Mouse (Mus musculus) midbrain, embryonic 12.5 days (tissue): ENCODE measurements around the gene Hmg20a. TPM values are rescaled to one million over a fixed set of nuclear protein-coding genes. Genes with fewer than 3 reads are reported as not detected.

Experiments
- ATAC-seq: fragments of 200-750 bp; cut with Nextera tagmentation; 2 replicates; pipeline ENCODE4 v1.8.0; 2017; ENCODE audit warnings: low read depth, moderate TSS enrichment, moderate library complexity; ENCODE audit not compliant: low FRiP score
- H3K27ac ChIP-seq: fragments of 300-500 bp; sonication (generic); replicated peaks from 2 replicates; pipeline ENCODE4 v1.5.1; 2016; ENCODE audit warnings: mild to moderate bottlenecking
- H3K27me3 ChIP-seq: fragments of 300-500 bp; sonication (generic); 2 replicates; pipeline ENCODE4 v1.6.1; 2016; ENCODE audit warnings: mild to moderate bottlenecking
- H3K36me3 ChIP-seq: fragments of 300-500 bp; sonication (generic); 2 replicates; pipeline ENCODE4 v1.6.1; 2016
- H3K4me1 ChIP-seq: fragments of 300-500 bp; sonication (generic); 2 replicates; pipeline ENCODE4 v1.6.1; 2016
- H3K4me2 ChIP-seq: fragments of 300-500 bp; sonication (generic); replicated peaks from 2 replicates; pipeline ENCODE4 v1.6.1; 2016; ENCODE audit warnings: mild to moderate bottlenecking, moderate library complexity
- H3K4me3 ChIP-seq: fragments of 300-500 bp; sonication (generic); 2 replicates; pipeline ENCODE4 v1.5.1; 2016; ENCODE audit warnings: mild to moderate bottlenecking
- H3K9ac ChIP-seq: fragments of 300-500 bp; sonication (generic); replicated peaks from 2 replicates; pipeline ENCODE4 v1.6.1; 2016; ENCODE audit warnings: mild to moderate bottlenecking, moderate library complexity
- H3K9me3 ChIP-seq: fragments of 300-500 bp; sonication (generic); 2 replicates; pipeline ENCODE4 v1.6.1; 2016; ENCODE audit warnings: mild to moderate bottlenecking
- WGBS: fragments of 180-500 bp; shearing (Covaris S2); methylation state at CpG from one replicate; pipeline ENCODE4 v1.1.7; 2016; 5-methylcytosine and 5-hydroxymethylcytosine counted together
- polyA plus RNA-seq: library from polyadenylated mRNA; unstranded; fragments of >200 nt; fragmentation: Nextera tagmentation; extraction: Ambion mirVana; gene quantifications from 2 replicates; pipeline ENCODE4 v1.2.1, GENCODE M21; 2016

Hmg20a gene
- polyA plus RNA-seq, 1 experiment from 2014 or later: 85.8 TPM

GRCm38 (mm10) chr9:56453038-56453815, 34.8 kb downstream of the Hmg20a start:
- H3K27me3 ChIP-seq: no peaks in the 10 kb centered on the region
- no peak overlapping the region for H3K27ac ChIP-seq
- no peaks in the 10 kb centered on the region for H3K4me1 ChIP-seq
- no peaks in the 10 kb centered on the region for H3K9me3 ChIP-seq
- H3K4me2 ChIP-seq: no peak overlapping the region
- H3K36me3 ChIP-seq: 0 out of 2 replicates have a peak, but pooled peaks cover 4% of the 10 kb centered on the region
- ATAC-seq: no peak
- no peak overlapping the region for H3K4me3 ChIP-seq
- no peak overlapping the region for H3K9ac ChIP-seq
- 94% methylated on average over 2 of the region's 2 CpGs for WGBS

- no peak overlapping the region for H3K27ac ChIP-seq
- H3K4me3 ChIP-seq: no peak overlapping the region
- ATAC-seq: no peak
- 88% methylated on average over 3 of the region's 3 CpGs for WGBS
- 0 out of 2 replicates have a peak, but pooled peaks cover 4% of the 10 kb centered on the region for H3K36me3 ChIP-seq
- H3K9me3 ChIP-seq: no peaks in the 10 kb centered on the region
- no peaks in the 10 kb centered on the region for H3K4me1 ChIP-seq
- H3K9ac ChIP-seq: no peak overlapping the region
- no peaks in the 10 kb centered on the region for H3K27me3 ChIP-seq
- no peak overlapping the region for H3K4me2 ChIP-seq
Observed at GRCm38 (mm10) chr9:56456426-56456825, 38.0 kb downstream of the Hmg20a start.

- H3K9ac ChIP-seq: no peak overlapping the region
- H3K36me3 ChIP-seq: no peaks in the 10 kb centered on the region
- H3K27me3 ChIP-seq: no peaks in the 10 kb centered on the region
- H3K4me1 ChIP-seq: peaks cover 15% of the 10 kb centered on the region
- H3K4me2 ChIP-seq: no peak overlapping the region
- ATAC-seq: no peak
- no peak overlapping the region for H3K27ac ChIP-seq
- 83% methylated on average over 5 of the region's 5 CpGs for WGBS
- H3K9me3 ChIP-seq: no peaks in the 10 kb centered on the region
- no peak overlapping the region for H3K4me3 ChIP-seq
Observed at GRCm38 (mm10) chr9:56460987-56461386, 42.6 kb downstream of the Hmg20a start.

GRCm38 (mm10) chr9:56462606-56463005, 44.2 kb downstream of the Hmg20a start:
- Histone ChIP-seq H3K4me3 (no peak overlapping the region), H3K4me2 (no peak overlapping the region), H3K9me3 (no peaks in the 10 kb centered on the region), H3K27ac (no peak overlapping the region), H3K36me3 (peaks cover 4% of the 10 kb centered on the region; the same call in 1 of the 2 replicates), H3K4me1 (peaks cover 15% of the 10 kb centered on the region), H3K27me3 (no peaks in the 10 kb centered on the region), H3K9ac (no peak overlapping the region)
- ATAC-seq: no peak
- WGBS: 83% methylated on average over 1 of the region's 1 CpGs

GRCm38 (mm10) chr9:56463046-56463445, 44.6 kb downstream of the Hmg20a start:
- peaks cover 8% of the 10 kb centered on the region; the same call in 1 of the 2 replicates for H3K36me3 ChIP-seq
- H3K9ac ChIP-seq: no peak overlapping the region
- no peaks in the 10 kb centered on the region for H3K27me3 ChIP-seq
- H3K4me2 ChIP-seq: no peak overlapping the region
- 99% methylated on average over 2 of the region's 2 CpGs for WGBS
- ATAC-seq: no peak
- H3K4me3 ChIP-seq: no peak overlapping the region
- H3K4me1 ChIP-seq: peaks cover 15% of the 10 kb centered on the region
- no peaks in the 10 kb centered on the region for H3K9me3 ChIP-seq
- no peak overlapping the region for H3K27ac ChIP-seq

GRCm38 (mm10) chr9:56463686-56464515, 45.5 kb downstream of the Hmg20a start:
- 71% methylated on average over 4 of the region's 4 CpGs for WGBS
- H3K36me3 ChIP-seq: peaks cover 15% of the 10 kb centered on the region; the same call in 1 of the 2 replicates
- no peaks in the 10 kb centered on the region for H3K27me3 ChIP-seq
- no peak overlapping the region for H3K9ac ChIP-seq
- peaks cover 15% of the 10 kb centered on the region for H3K4me1 ChIP-seq
- H3K4me2 ChIP-seq: no peak overlapping the region
- H3K4me3 ChIP-seq: no peak overlapping the region
- ATAC-seq: no peak
- H3K27ac ChIP-seq: no peak overlapping the region
- H3K9me3 ChIP-seq: no peaks in the 10 kb centered on the region

GRCm38 (mm10) chr9:56464863-56465654, 46.6 kb downstream of the Hmg20a start:
- H3K4me3 ChIP-seq: no peak overlapping the region
- no peaks in the 10 kb centered on the region for H3K27me3 ChIP-seq
- H3K9me3 ChIP-seq: no peaks in the 10 kb centered on the region
- WGBS: 28% methylated on average over 23 of the region's 23 CpGs
- H3K9ac ChIP-seq: no peak overlapping the region
- peak overlapping the region; percentile 18 for H3K4me2 ChIP-seq
- ATAC-seq: 0 out of 2 replicates have a peak, but pooled peaks have one; percentile 27
- H3K27ac ChIP-seq: peak overlapping the region; percentile 52; the same call in 1 of the 2 replicates
- H3K36me3 ChIP-seq: peaks cover 15% of the 10 kb centered on the region; the same call in 1 of the 2 replicates
- H3K4me1 ChIP-seq: peaks cover 15% of the 10 kb centered on the region

GRCm38 (mm10) chr9:56466251-56466650, 47.8 kb downstream of the Hmg20a start:
- H3K9me3 ChIP-seq: no peaks in the 10 kb centered on the region
- H3K36me3 ChIP-seq: peaks cover 15% of the 10 kb centered on the region; the same call in 1 of the 2 replicates
- WGBS: 96% methylated on average over 4 of the region's 4 CpGs
- ATAC-seq: no peak
- no peak overlapping the region for H3K9ac ChIP-seq
- no peak overlapping the region for H3K27ac ChIP-seq
- H3K27me3 ChIP-seq: no peaks in the 10 kb centered on the region
- H3K4me2 ChIP-seq: no peak overlapping the region
- H3K4me3 ChIP-seq: no peak overlapping the region
- H3K4me1 ChIP-seq: peaks cover 15% of the 10 kb centered on the region

GRCm38 (mm10) chr9:56469656-56470055, 51.2 kb downstream of the Hmg20a start:
- ATAC-seq: no peak
- Histone ChIP-seq H3K4me3 (no peak overlapping the region), H3K4me2 (no peak overlapping the region), H3K27ac (no peak overlapping the region), H3K36me3 (peaks cover 38% of the 10 kb centered on the region), H3K4me1 (peaks cover 9% of the 10 kb centered on the region), H3K9ac (no peak overlapping the region), H3K9me3 (no peaks in the 10 kb centered on the region), H3K27me3 (no peaks in the 10 kb centered on the region)
- 51% methylated on average over 2 of the region's 2 CpGs for WGBS

GRCm38 (mm10) chr9:56470291-56470690, 51.9 kb downstream of the Hmg20a start:
- Histone ChIP-seq H3K9me3 (no peaks in the 10 kb centered on the region), H3K4me2 (no peak overlapping the region), H3K27me3 (no peaks in the 10 kb centered on the region), H3K36me3 (peaks cover 45% of the 10 kb centered on the region), H3K4me1 (peaks cover 3% of the 10 kb centered on the region), H3K27ac (no peak overlapping the region), H3K4me3 (no peak overlapping the region), H3K9ac (no peak overlapping the region)
- WGBS: 30% methylated on average over 7 of the region's 7 CpGs
- ATAC-seq: no peak

GRCm38 (mm10) chr9:56478975-56479647, 60.7 kb downstream of the Hmg20a start:
- H3K27me3 ChIP-seq: no peaks in the 10 kb centered on the region
- H3K36me3 ChIP-seq: peaks cover 33% of the 10 kb centered on the region
- no peaks in the 10 kb centered on the region for H3K9me3 ChIP-seq
- no peak for ATAC-seq
- no peak overlapping the region for H3K4me2 ChIP-seq
- no peak overlapping the region for H3K27ac ChIP-seq
- H3K4me3 ChIP-seq: no peak overlapping the region
- 88% methylated on average over 5 of the region's 5 CpGs for WGBS
- no peak overlapping the region for H3K9ac ChIP-seq
- no peaks in the 10 kb centered on the region for H3K4me1 ChIP-seq
